ENCODE assay signal across 11 mouse cellular contexts in the genomic region with DNA sequence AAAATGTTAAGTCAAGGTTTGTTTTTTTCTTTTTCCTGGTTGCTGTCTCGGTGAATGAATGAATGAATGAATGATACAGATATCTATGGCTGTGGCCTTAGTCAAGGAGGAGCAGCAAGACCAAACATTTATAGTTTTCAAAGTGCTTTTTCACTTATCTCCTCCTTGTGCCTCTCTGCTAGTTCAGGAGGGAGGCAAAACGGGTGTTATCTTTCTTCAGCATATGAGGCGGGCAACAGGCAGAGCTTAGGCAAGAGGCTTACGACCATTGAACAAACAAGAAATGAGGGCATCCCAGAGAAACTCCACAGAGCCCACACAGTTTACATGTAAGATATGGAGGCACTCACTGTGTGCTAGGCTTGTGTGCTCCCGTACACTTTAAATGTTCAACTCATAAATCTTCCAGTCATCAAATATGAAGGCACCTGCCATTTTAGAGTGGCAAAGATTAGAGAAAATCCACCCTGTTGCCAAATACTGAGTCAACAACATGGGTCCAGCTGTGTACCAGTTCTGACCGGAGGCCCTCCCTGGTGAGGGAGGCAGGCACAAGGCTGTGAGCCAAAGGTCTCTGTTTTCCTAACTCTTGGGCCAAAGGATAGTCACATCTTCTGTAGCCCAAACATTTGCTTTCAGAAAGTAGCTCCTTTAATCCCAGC. TPM values are rescaled to one million over a fixed set of nuclear protein-coding genes. Genes with fewer than 3 reads are reported as not detected.
DNase-seq lines count a peak whose midpoint lies in the region; ATAC-seq and TF ChIP-seq lines count a peak whose summit lies in the region.
"Had no signal": no experiment of that assay in that cellular context is flagged by ENCODE, and none has a peak within 500 bp of the region (broad histone marks: within the 10 kb centered on the region; RNA-seq: fewer than 3 reads in every experiment).

No protein-coding gene starts in this region.

- no peak for TF ChIP-seq CTCF in lung, embryonic 14.5 days (IDR thresholded peaks at IDR 0.05; ENCODE audit: low read depth)

- DNase-seq in cerebellum, adult 9-11 months = peak; percentile 72
- DNase-seq in cerebellum, adult 11 months = no peak
- DNase-seq in lung, embryonic 14.5 days = no peak
- no peak for DNase-seq in lung, postnatal 25 days (ENCODE audit: low spot score)
- DNase-seq in layer of hippocampus, postnatal 25 days (ENCODE audit: extremely low spot score in 1 of 2, low spot score in 1 of 2) = no peak
- no peak for DNase-seq in ovary, adult 18-20 months (ENCODE audit: low spot score)
- DNase-seq: right cerebral cortex, postnatal 25 days had no signal

- no peak overlapping the region for H3K4me2 ChIP-seq in lung, embryonic 14.5 days
- H3K4me2 ChIP-seq: embryonic facial prominence, embryonic 15.5 days; heart, embryonic 15.5 days had no signal

- 60% methylated on average over 6 of the region's 6 CpGs for WGBS in lung, embryonic 14.5 days

- H3K4me3 ChIP-seq in lung, embryonic 14.5 days (ENCODE audit: low read depth, low read length) = no peak overlapping the region
- H3K4me3 ChIP-seq: embryonic facial prominence, embryonic 15.5 days; heart, embryonic 15.5 days had no signal

- peaks cover 15% of the 10 kb centered on the region for H3K36me3 ChIP-seq in lung, embryonic 14.5 days (ENCODE audit: insufficient read depth)
- H3K36me3 ChIP-seq: heart, embryonic 15.5 days had no signal

- H3K9me3 ChIP-seq in lung, embryonic 14.5 days (ENCODE audit: low read depth, low read length) = no peaks in the 10 kb centered on the region
- H3K9me3 ChIP-seq: embryonic facial prominence, embryonic 15.5 days; heart, embryonic 15.5 days had no signal

- peaks cover 32% of the 10 kb centered on the region for H3K4me1 ChIP-seq in lung, embryonic 14.5 days (ENCODE audit: insufficient read depth)

- no peaks in the 10 kb centered on the region for H3K27me3 ChIP-seq in lung, embryonic 14.5 days (ENCODE audit: insufficient read depth, low read length)
- H3K27me3 ChIP-seq: embryonic facial prominence, embryonic 15.5 days; heart, embryonic 15.5 days had no signal

- ATAC-seq in lung, embryonic 14.5 days (ENCODE audit: insufficient read depth) = 0 out of 2 replicates have a peak, but pooled peaks have one; percentile 23
- ATAC-seq in erythroid progenitor cell, adult 5-6 weeks (replicated peaks; ENCODE audit: low FRiP score, poor library complexity, severe bottlenecking) = peak; percentile 74
- ATAC-seq in megakaryocyte-erythroid progenitor cell, adult 5-6 weeks (replicated peaks; ENCODE audit: low FRiP score, low TSS enrichment, poor library complexity, severe bottlenecking) = peak; percentile 75

- H3K9ac ChIP-seq in lung, embryonic 14.5 days = no peak overlapping the region
- H3K9ac ChIP-seq: embryonic facial prominence, embryonic 15.5 days; heart, embryonic 15.5 days had no signal

- peak overlapping the region; percentile 33; the same call in 1 of the 2 replicates for H3K27ac ChIP-seq in lung, embryonic 14.5 days (ENCODE audit: low read depth)
- H3K27ac ChIP-seq: embryonic facial prominence, embryonic 15.5 days; heart, embryonic 15.5 days had no signal

RNA-seq across cellular contexts. Expression of a gene that starts 17.2 kb away (rescaled TPM):
- 102 and 103 TPM in 2 replicates for polyA plus RNA-seq in lung, embryonic 14.5 days (2014; fragmentation: Nextera tagmentation; extraction: Ambion mirVana)
- 80.9 and 99.1 TPM in 2 replicates for total RNA-seq in erythroid progenitor cell, adult 5-6 weeks (2015; ENCODE audit: low replicate concordance)
- total RNA-seq in erythroid progenitor cell, adult 5-6 weeks (2017; ENCODE audit: low replicate concordance) = 76.9 and 94.9 TPM in 2 replicates
- total RNA-seq in megakaryocyte-erythroid progenitor cell, adult 5-6 weeks (2014; fragmentation: Nextera tagmentation) = 5.7 and 6.7 TPM in 2 replicates
- 3.7 and 11.8 TPM in 2 replicates for total RNA-seq in megakaryocyte-erythroid progenitor cell, adult 5-6 weeks (2017)
- total RNA-seq in layer of hippocampus, postnatal 25 days (2021) = 100 to 1,000 TPM; 121 to 144 TPM

RNA-seq across cellular contexts. Expression of a gene that starts 33.4 kb away (rescaled TPM):
- polyA plus RNA-seq in lung, embryonic 14.5 days (2014; fragmentation: Nextera tagmentation; extraction: Ambion mirVana) = 126 and 128 TPM in 2 replicates
- total RNA-seq in erythroid progenitor cell, adult 5-6 weeks (2015; ENCODE audit: low replicate concordance) = 326 and 338 TPM in 2 replicates
- total RNA-seq in erythroid progenitor cell, adult 5-6 weeks (2017; ENCODE audit: low replicate concordance) = 393 and 412 TPM in 2 replicates
- 51.9 and 52.3 TPM in 2 replicates for total RNA-seq in megakaryocyte-erythroid progenitor cell, adult 5-6 weeks (2014; fragmentation: Nextera tagmentation)
- total RNA-seq in megakaryocyte-erythroid progenitor cell, adult 5-6 weeks (2017) = 79.0 and 103 TPM in 2 replicates
- total RNA-seq in layer of hippocampus, postnatal 25 days (2021) = 1 to 10 TPM; 1.5 to 2.6 TPM

Comparison
In these comparisons a context has a peak if more than half of its experiments do, and no peak if none do; other contexts are left out.
1. ATAC-seq: peak in every context shown above with its lines; median percentile 75 in megakaryocyte-erythroid progenitor cell, adult 5-6 weeks; 74 in erythroid progenitor cell, adult 5-6 weeks; 23 in lung, embryonic 14.5 days.
2. RNA of a gene that starts 17.2 kb away (total RNA-seq): 121 to 144 TPM in layer of hippocampus, postnatal 25 days and 76.9 to 99.1 TPM in erythroid progenitor cell, adult 5-6 weeks; 3.7 to 11.8 TPM in megakaryocyte-erythroid progenitor cell, adult 5-6 weeks; every median in the first group is over 4 times any median in the second.
3. RNA of a gene that starts 33.4 kb away (total RNA-seq): 326 to 412 TPM in erythroid progenitor cell, adult 5-6 weeks and 51.9 to 103 TPM in megakaryocyte-erythroid progenitor cell, adult 5-6 weeks; 1.5 to 2.6 TPM in layer of hippocampus, postnatal 25 days; every median in the first group is over 10 times any median in the second.